Mouse (Mus musculus) ES-E14 (cell line): ENCODE results near the gene Igfbp3. TPM values are rescaled to one million over a fixed set of nuclear protein-coding genes. Genes with fewer than 3 reads are reported as not detected.

Source experiments
- DNase-seq: peaks from one replicate; pipeline ENCODE4 v3.0.0-alpha.2; 2013; ENCODE audit warnings: low read depth, low spot score
- H3K27ac ChIP-seq: 2 replicates; pipeline ENCODE4 v1.5.1; 2012; ENCODE audit warnings: low read depth, mild to moderate bottlenecking, low read length, moderate library complexity, mixed read lengths; ENCODE audit not compliant: poor library complexity, insufficient read depth, severe bottlenecking
- H3K36me3 ChIP-seq: 2 replicates; pipeline ENCODE4 v1.6.1; 2012; ENCODE audit warnings: mild to moderate bottlenecking, low read length, moderate library complexity, mixed read lengths; ENCODE audit not compliant: control insufficient read depth, poor library complexity, insufficient read depth, severe bottlenecking
- H3K4me1 ChIP-seq, 2 experiments: fragments of 150-350 bp in 1 of 2; sonication (generic) in 1 of 2; 2 replicates each; pipeline ENCODE4 v1.6.1; 2012; ENCODE audit warnings: low read length in 2 of 2, mild to moderate bottlenecking in 1 of 2, mixed read lengths in 1 of 2; ENCODE audit not compliant: control insufficient read depth in 2 of 2, insufficient read depth in 2 of 2, poor library complexity in 1 of 2
- H3K4me3 ChIP-seq, 2 experiments: fragments of 150-350 bp in 1 of 2; sonication (generic) in 1 of 2; 2 replicates each; pipeline ENCODE4 v1.5.1; 2012; ENCODE audit warnings: low read length in 2 of 2, low read depth in 1 of 2, mild to moderate bottlenecking in 1 of 2, mixed read lengths in 1 of 2; ENCODE audit not compliant: insufficient read depth in 1 of 2, poor library complexity in 1 of 2, severe bottlenecking in 1 of 2
- H3K9ac ChIP-seq: 2 replicates; pipeline ENCODE4 v1.6.1; 2012; ENCODE audit warnings: low read depth, mild to moderate bottlenecking, low read length, mixed read lengths; ENCODE audit not compliant: poor library complexity, insufficient read depth, severe bottlenecking
- H3K9me3 ChIP-seq: fragments of 150-350 bp; sonication (generic); 2 replicates; pipeline ENCODE4 v1.6.1; 2012; ENCODE audit warnings: low read depth, mild to moderate bottlenecking, low read length; ENCODE audit not compliant: control insufficient read depth, insufficient read depth
- CHD2 ChIP-seq: IDR thresholded peaks from 2 replicates; pipeline ENCODE4 v1.6.1; 2014; ENCODE audit warnings: mild to moderate bottlenecking, low read depth, low read length, inconsistent platforms
- HCFC1 ChIP-seq: IDR thresholded peaks from 2 replicates; pipeline ENCODE4 v1.6.1; 2012; ENCODE audit warnings: low read length, inconsistent platforms, borderline replicate concordance; ENCODE audit not compliant: insufficient read depth
- MAFK ChIP-seq: IDR thresholded peaks from 2 replicates; pipeline ENCODE4 v1.6.1; 2014; ENCODE audit warnings: mild to moderate bottlenecking, low read depth, low read length, inconsistent platforms; ENCODE audit not compliant: insufficient read depth
- ZC3H11A ChIP-seq: IDR thresholded peaks from 2 replicates; pipeline ENCODE4 v1.6.1; 2012; ENCODE audit warnings: low read depth, mild to moderate bottlenecking, inconsistent platforms, low read length, borderline replicate concordance
- ZNF384 ChIP-seq: IDR thresholded peaks from 2 replicates; pipeline ENCODE4 v1.6.1; 2012; ENCODE audit warnings: low read depth, low read length, inconsistent platforms
- in situ Hi-C, 2 experiments: fragments of 600-800 bp; cut with MboI; formaldehyde crosslinking; loops; one replicate each; pipeline ENCODE4 v1.15.1; 2025; ENCODE audit warnings: low sequenced_read_pairs in 2 of 2, inconsistent platforms in 1 of 2; ENCODE audit not compliant: unreplicated experiment in 2 of 2
- total RNA-seq: library from RNA; depleted of rRNA; stranded (reverse); fragments of 300-350 nt; gene quantifications from 2 replicates; pipeline ENCODE4 v1.2.3, GENCODE M21; 2012

The Igfbp3 gene
- total RNA-seq, 1 experiment, result 53.5 TPM

DNA sequence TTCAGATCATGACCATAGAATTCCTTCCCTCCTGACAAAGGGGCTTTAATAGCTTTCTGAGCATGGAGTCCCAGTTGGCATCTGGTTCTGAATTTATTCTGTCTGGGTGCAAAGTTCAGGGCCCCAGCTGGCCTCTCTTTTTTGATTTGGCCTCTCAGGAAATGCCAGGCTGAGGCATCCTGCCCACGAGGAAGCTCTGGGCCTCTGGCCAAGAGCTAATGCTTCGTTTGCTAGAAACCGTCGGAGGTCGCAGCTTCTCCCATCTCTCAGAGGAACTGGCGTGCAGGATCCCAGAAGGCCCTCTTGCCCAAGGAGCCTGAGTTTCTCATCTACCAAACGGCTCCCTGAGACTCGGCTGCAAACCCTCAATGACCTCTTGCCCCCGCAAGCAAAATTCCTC, 2.5 kb downstream of the Igfbp3 start:
- Histone ChIP-seq H3K36me3 (peaks cover 12% of the 10 kb centered on the region), H3K9ac (no peak overlapping the region), H3K4me1 (no peaks in the 10 kb centered on the region; a peak in 1 of 4 replicates), H3K4me3 (no peak overlapping the region), H3K27ac (no peak overlapping the region), H3K9me3 (no peaks in the 10 kb centered on the region)
- no peak for DNase-seq
- in situ Hi-C loops, result loop anchor here (10.0 to 25.0 kb wide), 2 partner anchors 1034 to 1176 kb away; no protein-coding TSS in a partner anchor
- TF ChIP-seq ZC3H11A, result no peak
- TF ChIP-seq HCFC1, result no peak
- no peak for TF ChIP-seq CHD2
- no peak for TF ChIP-seq MAFK
- no peak for TF ChIP-seq ZNF384

DNA sequence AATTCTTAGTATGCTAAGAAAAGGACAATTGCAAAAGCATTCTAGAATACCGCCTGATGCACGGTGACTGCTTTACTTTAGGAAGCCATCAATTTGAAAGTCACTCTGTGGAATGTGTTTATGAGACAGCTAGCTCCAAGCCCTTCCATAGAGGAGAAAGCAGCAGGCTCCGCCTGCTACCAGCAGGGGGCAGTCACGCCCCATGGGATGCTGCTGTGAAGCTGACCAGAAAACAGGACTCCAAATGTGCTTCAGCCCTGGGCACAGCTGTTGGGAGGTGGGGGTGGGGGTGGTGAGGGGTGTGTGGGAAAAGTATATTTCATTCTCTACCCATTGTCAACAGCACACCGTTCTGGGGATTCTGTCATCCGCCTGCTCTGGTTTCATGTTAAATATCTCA, 3.4 kb downstream of the Igfbp3 start:
- no peaks in the 10 kb centered on the region for H3K9me3 ChIP-seq
- no peak overlapping the region for H3K27ac ChIP-seq
- no peak overlapping the region for H3K4me3 ChIP-seq
- DNase-seq, result peak; percentile 50
- in situ Hi-C loops, result loop anchor here (10.0 to 25.0 kb wide), 2 partner anchors 1034 to 1177 kb away; no protein-coding TSS in a partner anchor
- H3K36me3 ChIP-seq, result peaks cover 12% of the 10 kb centered on the region
- H3K9ac ChIP-seq, result no peak overlapping the region
- TF ChIP-seq ZC3H11A, result peak; percentile 78
- no peak for TF ChIP-seq CHD2
- TF ChIP-seq HCFC1, result no peak
- TF ChIP-seq MAFK, result no peak
- TF ChIP-seq ZNF384, result no peak
- H3K4me1 ChIP-seq, result no peaks in the 10 kb centered on the region

DNA sequence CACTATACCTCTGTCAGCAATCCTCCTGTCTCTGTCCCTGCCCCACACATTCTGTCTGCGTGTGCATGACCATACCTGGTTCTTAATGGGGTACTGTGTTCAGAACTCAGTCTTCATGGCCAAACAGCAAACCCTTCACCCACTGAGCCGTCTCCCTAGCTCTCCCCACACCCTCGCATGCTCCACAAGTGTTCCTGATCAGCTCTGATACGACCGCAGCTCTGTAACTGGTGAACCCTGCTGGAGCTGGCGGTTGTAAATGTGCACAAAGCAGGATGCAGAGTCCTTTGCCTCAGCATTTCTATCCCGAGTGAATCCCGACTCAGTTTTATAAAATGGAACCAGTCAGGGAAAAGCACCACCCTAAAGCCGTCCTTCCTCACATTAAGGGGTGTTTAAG, 9.9 kb downstream of the Igfbp3 start:
- in situ Hi-C loops, result loop anchor here (10.0 to 25.0 kb wide), 3 partner anchors 361 to 1201 kb away; no protein-coding TSS in a partner anchor
- TF ChIP-seq MAFK (no peak), ZC3H11A (no peak), HCFC1 (no peak), CHD2 (no peak), ZNF384 (no peak)
- Histone ChIP-seq H3K36me3 (peaks cover 6% of the 10 kb centered on the region; the same call in 1 of the 2 replicates), H3K27ac (no peak overlapping the region), H3K4me3 (no peak overlapping the region), H3K9me3 (no peaks in the 10 kb centered on the region), H3K4me1 (no peaks in the 10 kb centered on the region), H3K9ac (no peak overlapping the region)
- no peak for DNase-seq

DNA sequence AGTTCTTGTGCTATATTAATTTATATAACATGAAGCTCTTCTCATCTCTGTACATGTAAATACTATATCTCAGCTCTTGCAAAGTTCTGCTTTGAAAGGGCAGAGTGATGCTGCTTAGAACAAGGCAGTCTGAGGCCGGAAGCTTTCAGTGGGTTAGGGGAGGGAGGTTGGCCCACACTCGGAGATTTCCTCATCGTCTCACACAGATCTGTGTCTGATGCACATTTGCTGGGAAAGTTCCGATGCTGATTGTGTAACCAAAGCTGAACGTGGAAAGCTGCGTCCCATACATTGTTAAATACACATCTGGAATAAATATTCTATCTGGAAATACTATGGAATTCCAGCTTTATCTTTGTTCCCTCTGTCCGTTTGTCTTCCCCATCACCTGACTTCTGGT, 11.5 kb downstream of the Igfbp3 start:
- no peak for DNase-seq
- TF ChIP-seq ZC3H11A (no peak), ZNF384 (no peak), HCFC1 (no peak), CHD2 (no peak), MAFK (no peak)
- H3K27ac ChIP-seq, result no peak overlapping the region
- H3K9ac ChIP-seq, result no peak overlapping the region
- in situ Hi-C loops, result loop anchor here (10.0 to 25.0 kb wide), 3 partner anchors 363 to 1203 kb away; no protein-coding TSS in a partner anchor
- H3K36me3 ChIP-seq, result no peaks in the 10 kb centered on the region
- H3K9me3 ChIP-seq, result no peaks in the 10 kb centered on the region
- no peak overlapping the region for H3K4me3 ChIP-seq
- no peaks in the 10 kb centered on the region for H3K4me1 ChIP-seq

DNA sequence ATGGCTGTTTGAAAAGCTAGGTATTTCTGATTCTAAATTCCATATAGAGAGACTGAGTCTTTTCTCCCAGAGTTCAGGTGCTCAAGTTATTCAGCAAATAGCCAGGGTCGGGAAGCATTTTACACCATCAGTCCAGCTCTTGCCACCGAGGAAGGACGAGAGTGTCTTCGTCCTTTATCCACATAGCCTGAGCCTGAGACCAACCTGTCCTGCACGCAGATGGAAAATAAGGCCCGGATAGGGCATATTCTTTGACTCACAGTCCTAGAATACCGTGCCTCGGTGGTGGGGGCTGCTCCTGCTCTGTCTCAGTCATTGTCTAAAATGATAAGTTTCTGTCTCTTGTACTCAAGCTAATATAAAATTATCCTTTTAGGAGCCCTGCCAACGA, 13.3 kb downstream of the Igfbp3 start:
- Histone ChIP-seq H3K4me1 (no peaks in the 10 kb centered on the region), H3K4me3 (no peak overlapping the region), H3K27ac (no peak overlapping the region), H3K36me3 (no peaks in the 10 kb centered on the region), H3K9me3 (no peaks in the 10 kb centered on the region), H3K9ac (no peak overlapping the region)
- DNase-seq, result no peak
- TF ChIP-seq ZC3H11A, result no peak
- TF ChIP-seq MAFK, result no peak
- TF ChIP-seq HCFC1, result no peak
- no peak for TF ChIP-seq CHD2
- TF ChIP-seq ZNF384, result no peak
- in situ Hi-C loops, result loop anchor here (10.0 to 25.0 kb wide), 3 partner anchors 364 to 1204 kb away; no protein-coding TSS in a partner anchor
